Mouse (Mus musculus) gastrocnemius, postnatal 10 days (tissue): ENCODE data around the gene Wnt8b. TPM values are rescaled to one million over a fixed set of nuclear protein-coding genes. Genes with fewer than 3 reads are reported as not detected.

Experiments used
- DNase-seq: peaks from one replicate; pipeline ENCODE4 v3.0.0; 2021; ENCODE audit warnings: mixed read lengths
- total RNA-seq, 2 experiments: library from RNA; stranded (reverse); gene quantifications; 2 replicates each; pipeline ENCODE4 v1.2.3; 2021

The Wnt8b gene
- total RNA-seq, 2 experiments from 2014 or later: not detected

DNA sequence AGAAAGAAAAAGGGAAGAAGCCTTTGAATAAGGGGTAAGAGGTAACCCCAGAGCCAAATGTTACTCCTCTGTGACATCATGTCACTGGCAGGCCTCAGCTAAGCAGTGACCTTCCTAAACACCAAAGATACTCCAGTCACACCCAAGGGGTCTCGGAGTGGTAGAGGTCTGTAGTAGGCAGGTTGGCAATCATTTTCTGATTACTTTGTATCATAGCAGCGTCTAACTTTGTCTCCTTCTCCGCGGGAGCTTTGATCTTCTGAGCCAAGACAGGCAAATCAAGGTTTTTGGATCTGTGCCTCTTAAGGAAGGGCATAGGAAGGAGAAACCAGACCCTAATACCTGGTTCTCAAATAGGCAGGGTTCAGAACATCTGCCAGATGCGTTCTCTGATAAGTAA, 19.3 kb downstream of the Wnt8b start:
- DNase-seq: no peak

- no peak for DNase-seq
Measured at GRCm38 (mm10) chr19:44513054-44513833, 20.0 kb downstream of the Wnt8b start.

- no peak for DNase-seq
Measured at GRCm38 (mm10) chr19:44513921-44514482, 20.7 kb downstream of the Wnt8b start.

- DNase-seq: no peak
Measured at GRCm38 (mm10) chr19:44514521-44515451, 21.5 kb downstream of the Wnt8b start.

GRCm38 (mm10) chr19:44515769-44516168, 22.5 kb downstream of the Wnt8b start:
- no peak for DNase-seq

GRCm38 (mm10) chr19:44517996-44518768, 24.9 kb downstream of the Wnt8b start:
- DNase-seq: no peak

- peak; percentile 22 for DNase-seq
Measured at GRCm38 (mm10) chr19:44519152-44519551, 25.9 kb downstream of the Wnt8b start.

GRCm38 (mm10) chr19:44525551-44526205, 32.4 kb downstream of the Wnt8b start:
- no peak for DNase-seq

GRCm38 (mm10) chr19:44530018-44530417, 36.7 kb downstream of the Wnt8b start:
- DNase-seq: no peak

DNA sequence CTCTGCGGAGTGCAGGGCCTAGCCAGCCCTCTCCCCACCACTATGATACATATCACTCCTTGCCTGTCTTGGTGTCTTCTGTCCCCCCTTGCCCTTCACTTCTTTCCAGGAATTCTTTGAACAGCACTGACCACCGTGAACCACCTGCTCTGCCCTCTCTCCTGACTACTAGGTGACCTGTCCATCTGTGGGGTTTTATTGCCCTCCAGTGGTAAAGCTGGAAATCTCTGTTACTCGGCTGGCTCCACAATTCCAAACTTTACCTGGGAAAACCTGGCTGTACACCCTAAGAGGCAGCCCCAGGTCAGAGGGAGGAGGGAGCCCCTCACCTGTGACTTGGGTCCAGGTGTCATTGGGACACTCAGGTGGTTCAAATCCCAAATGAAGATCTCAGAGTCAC, 42.1 kb downstream of the Wnt8b start:
- DNase-seq: no peak

DNA sequence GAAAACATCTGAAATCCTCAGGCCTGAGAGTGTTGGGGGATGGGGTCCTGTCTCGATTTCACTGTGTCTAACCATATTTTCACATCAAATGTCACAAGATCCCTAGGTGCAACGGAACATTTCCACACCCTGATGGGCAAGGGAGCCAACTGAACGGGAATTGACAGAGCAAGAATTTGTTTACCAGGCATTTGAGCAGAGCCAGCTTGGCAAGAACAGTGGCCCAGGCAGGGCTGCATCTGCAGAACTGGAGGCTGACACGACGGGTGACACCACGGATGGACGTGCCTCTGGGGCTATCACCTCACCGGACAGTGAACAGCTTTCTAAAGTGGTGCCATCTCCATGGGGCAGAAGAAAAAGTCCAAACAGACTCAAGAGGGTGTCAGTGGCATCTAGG, 44.1 kb downstream of the Wnt8b start:
- no peak for DNase-seq

DNA sequence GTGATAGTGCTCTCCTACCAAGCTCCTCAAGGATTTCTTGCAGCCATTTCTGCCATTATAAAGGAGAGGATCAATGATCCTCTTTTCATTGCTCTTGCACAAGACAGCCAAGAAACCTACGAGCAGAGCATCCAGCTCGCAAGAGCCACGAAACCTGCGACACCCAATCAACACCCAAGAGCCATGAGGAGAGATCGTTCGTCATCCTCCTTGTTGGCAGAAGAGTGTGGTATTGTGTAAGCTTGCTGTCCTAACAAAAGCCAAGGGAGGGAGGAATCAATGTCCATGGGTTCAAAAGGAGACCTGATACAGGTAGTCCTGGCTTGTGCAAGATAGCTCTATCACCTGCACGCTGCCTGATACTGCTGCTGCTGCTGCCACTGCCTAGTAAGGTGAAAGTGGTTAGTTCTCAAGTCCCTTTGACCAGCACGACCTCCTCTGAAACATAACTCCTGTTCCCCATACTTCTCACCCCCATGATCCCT, 49.5 kb downstream of the Wnt8b start:
- DNase-seq: no peak

DNA sequence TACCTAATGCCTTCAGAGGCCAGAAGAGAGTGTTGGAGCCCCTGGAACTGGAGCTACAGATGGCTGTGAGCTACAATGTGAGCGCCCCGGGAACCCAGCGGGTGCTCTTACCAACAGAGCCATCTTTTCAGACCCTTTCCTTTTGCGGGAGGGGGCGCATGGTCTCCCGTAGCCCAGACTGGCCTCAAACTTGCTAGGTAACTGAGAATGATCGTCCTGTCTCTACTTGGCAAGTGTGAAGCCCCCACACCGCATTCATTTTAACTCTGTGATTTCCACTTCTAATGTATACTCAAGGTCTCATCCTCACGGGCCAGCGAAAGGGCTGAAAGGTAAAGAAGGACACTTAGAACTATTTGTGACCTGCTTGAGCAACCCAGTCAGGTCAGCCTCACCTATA, 51.1 kb downstream of the Wnt8b start:
- no peak for DNase-seq

- peak; percentile 79 for DNase-seq
Measured at GRCm38 (mm10) chr19:44544775-44545174, 51.5 kb downstream of the Wnt8b start.

DNA sequence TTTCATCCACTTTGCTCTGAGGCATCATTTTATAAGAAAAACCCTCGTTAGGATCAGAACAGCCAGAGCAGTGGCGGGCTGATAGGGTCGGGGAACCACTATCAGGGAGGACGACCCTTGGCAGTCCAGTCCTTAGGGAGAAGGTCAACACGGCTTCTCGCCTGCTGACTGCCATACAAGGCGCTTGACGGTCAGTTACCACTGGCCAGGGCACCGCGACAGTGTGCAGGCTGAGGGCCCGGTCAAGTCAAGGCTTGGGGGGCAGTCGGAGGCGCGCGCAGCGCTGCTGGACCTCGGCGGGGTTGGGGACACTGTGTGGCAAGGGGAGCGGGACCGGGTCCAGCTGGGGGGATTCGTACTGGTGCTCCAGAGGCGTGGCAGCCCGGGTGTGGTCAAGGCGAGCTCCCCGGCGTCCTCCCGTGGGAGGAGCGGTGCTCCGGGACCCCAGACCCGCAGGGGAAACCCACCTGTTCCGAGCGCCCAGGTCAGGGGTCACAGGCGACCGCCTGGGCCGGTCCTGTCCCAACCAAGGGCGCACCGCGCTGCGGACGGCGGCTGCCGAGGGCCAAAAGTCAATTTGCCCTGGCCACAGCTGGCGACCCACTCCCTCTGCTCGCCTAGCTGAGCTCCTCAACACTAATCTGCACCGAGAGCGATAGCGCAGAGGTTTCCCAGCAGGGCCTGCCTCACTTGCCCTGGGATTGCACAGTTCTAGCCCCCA, 52.2 kb downstream of the Wnt8b start, which contains the start of gene Sec31b:
Gene Sec31b, minus strand, starts transcription at position 544 of the 721 bp plus-strand sequence.
- DNase-seq: peak; percentile 62

DNA sequence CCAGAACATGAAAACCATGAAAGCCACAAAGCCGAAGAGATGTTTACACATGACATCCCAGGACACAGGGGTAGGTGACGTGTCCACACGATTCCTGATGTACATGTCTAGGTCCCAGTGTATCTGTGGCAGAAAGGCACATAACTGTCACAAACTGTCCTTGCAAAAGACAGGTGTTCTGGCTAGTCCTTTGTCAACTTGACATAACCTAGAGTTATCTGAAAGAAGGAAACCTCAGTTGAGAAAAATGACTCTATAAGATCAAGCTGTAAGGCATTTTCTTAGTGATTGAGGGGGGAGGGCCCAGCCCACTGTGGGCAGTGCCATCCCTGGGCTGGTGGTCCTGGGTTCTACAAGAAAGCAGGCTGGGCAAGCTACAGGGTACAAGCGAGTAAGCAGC, 59.5 kb downstream of the Wnt8b start, which contains the start of gene Gm20538:
Gene Gm20538, minus strand, starts transcription at position 101 of the 400 bp plus-strand sequence.
- DNase-seq: no peak

DNA sequence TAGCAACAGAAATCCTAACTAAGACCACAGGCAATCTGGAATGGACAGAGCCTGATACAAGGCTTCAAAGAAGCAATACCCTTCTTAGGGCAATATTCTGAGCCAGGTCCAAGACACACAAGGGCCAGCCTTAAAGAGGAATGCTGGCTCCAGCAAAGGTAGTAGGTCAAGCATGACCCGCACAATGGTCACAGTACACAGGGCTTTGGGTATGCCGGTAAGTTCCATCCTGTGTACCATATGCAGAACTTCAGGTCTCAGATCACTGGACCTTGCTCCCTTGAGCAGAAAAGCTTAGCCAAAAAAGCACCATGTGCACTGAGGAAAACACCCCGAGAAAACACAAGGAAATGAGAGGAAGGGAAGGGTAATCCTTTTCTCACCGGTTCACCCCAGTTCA, 60.0 kb downstream of the Wnt8b start:
- no peak for DNase-seq

GRCm38 (mm10) chr19:44554490-44554860, 61.2 kb downstream of the Wnt8b start:
- DNase-seq: no peak

DNA sequence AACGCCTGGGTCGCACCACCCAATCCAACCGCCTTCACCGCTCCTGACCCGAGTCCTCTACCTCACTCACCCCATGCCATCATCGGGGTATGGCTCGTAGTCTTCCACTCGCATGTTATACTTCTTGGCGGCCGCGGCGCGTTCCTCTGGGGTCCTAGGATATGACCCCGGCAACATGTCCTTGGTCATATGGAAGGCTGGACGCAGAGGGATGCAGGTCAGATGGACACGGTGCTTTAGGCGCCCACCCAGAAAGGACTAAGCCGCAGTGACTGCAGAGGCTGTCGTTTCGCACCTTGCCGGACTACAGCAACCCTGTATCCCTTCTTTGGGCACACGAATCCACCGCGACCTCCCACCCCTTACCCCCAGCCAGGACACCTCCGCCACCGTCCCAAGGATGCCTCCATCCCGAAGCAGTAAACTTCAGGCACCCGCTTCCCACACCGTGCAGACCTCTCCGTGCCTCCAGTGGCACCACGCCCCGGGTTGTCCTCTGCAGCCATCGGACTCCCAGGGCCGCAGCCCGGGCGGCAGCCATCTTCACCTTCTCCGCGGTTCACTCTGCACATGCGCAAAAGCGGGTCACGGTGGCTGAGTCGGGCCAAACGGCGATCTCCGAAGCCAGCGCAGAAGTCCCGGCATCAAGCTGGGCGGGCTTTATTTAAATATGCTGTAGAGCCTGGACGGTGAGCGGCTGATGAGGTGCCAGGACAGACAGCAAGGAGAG, 61.8 kb downstream of the Wnt8b start, which contains the start of gene Ndufb8:
Gene Ndufb8, minus strand, starts transcription at position 580 of the 730 bp plus-strand sequence.
- peak; percentile 98 for DNase-seq
